Mouse (Mus musculus): ENCODE results near the gene Hoxc8. TPM values are rescaled to one million over a fixed set of nuclear protein-coding genes. Genes with fewer than 3 reads are reported as not detected.

The Hoxc8 gene
- polyA plus RNA-seq, 1 experiment from 2014 or later, result 11.1 TPM

DNA sequence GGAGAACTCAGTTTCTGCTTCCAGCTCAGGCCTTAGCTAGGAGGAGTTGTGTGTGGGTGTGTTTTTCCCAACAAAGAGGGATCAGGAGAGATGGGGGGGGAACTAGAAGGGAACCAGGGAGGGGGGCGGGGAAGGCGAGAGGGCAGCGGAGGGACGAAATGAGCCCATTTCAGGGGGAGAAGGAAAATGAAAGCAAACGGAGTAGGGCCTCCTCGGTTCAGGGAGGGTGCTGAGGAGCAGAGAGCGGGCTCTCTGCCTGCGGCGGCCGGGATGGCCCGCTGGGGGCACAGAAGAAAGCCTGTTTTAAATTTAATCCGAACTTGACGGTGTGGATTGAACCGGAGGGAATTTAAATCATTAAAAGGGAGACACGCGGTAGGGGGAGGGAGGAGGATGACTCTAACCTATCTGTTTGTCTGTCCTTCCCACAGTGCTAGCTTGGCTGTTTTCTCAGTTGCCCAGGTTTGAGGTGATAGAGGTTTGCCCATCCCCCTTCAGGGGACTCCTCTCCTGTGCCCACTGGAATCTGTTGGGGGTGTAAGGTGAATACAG, 12.9 kb upstream of the Hoxc8 start:
- peak overlapping the region; percentile 96 for H3K27ac ChIP-seq
- H3K4me1 ChIP-seq, result peaks cover 68% of the 10 kb centered on the region
- H3K4me3 ChIP-seq (replicated peaks), result peak overlapping the region; percentile 65
- H3K27me3 ChIP-seq, result peaks cover 74% of the 10 kb centered on the region
- no peaks in the 10 kb centered on the region for H3K9me3 ChIP-seq (replicated peaks)
- H3K9ac ChIP-seq, result peak overlapping the region; percentile 75
- peak overlapping the region; percentile 77 for H3K4me2 ChIP-seq
- H3K36me3 ChIP-seq, result no peaks in the 10 kb centered on the region
- WGBS, result 2% methylated on average over 15 of the region's 16 CpGs
- 0 out of 2 replicates have a peak, but pooled peaks have one; percentile 1 for ATAC-seq (replicated peaks; ENCODE audit: low FRiP score)

DNA sequence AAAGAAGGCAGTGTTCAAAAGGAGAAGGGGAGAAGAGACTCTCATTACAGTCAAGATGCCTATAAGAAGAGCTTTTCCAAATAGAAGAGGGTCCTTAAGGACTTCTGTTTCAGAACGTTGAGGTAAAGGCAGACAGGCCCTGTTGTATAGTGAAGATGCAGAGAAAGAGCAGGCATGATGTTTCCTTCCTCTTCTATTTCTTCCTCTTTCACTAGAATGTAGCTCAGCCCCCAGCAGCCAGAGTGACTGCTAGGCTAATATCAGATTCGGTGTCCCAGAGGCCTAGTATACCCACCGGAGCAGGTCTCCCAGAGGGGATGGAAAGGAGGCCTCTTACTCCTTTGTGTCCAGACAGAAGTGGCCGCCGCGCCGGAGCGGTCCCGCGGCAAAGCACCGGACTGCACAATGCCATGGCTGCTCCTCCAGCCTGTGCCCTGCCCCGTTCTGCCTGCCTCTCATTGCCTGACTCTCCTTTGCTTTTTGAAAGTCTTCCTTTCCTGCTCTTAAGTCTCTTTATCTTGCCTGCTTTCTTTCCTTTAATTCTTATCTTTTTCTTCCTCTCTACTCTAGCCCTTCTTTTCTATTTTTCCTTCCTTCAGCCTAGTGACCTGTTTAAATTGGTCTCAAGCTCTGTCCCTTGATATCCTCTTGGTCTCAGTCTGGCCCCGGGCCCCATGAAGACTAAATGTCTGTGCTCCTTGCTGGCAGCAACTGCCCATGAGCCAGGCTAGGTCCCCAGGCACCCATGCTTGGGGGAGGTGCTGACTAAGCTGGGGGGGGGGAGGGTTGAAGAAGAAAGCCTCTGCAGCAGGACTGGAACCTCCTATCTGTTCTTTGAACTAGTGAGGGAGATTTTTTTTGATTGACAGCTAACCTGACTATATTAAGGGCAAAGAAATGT, 11.5 kb upstream of the Hoxc8 start:
- Histone ChIP-seq H3K27me3 (peaks cover 73% of the 10 kb centered on the region), H3K9me3 (replicated peaks) (no peaks in the 10 kb centered on the region), H3K9ac (peak overlapping the region; percentile 75), H3K4me1 (peaks cover 70% of the 10 kb centered on the region), H3K4me2 (peak overlapping the region; percentile 77), H3K36me3 (no peaks in the 10 kb centered on the region), H3K27ac (peak overlapping the region; percentile 96), H3K4me3 (replicated peaks) (peak overlapping the region; percentile 65)
- 5% methylated on average over 13 of the region's 13 CpGs for WGBS
- no peak for ATAC-seq (replicated peaks; ENCODE audit: low FRiP score)

- Histone ChIP-seq H3K4me3 (replicated peaks) (peak overlapping the region; percentile 65), H3K9ac (peak overlapping the region; percentile 75), H3K4me1 (peaks cover 72% of the 10 kb centered on the region), H3K9me3 (replicated peaks) (no peaks in the 10 kb centered on the region), H3K36me3 (0 out of 2 replicates have a peak, but pooled peaks cover 3% of the 10 kb centered on the region), H3K27ac (peak overlapping the region; percentile 96), H3K4me2 (peak overlapping the region; percentile 77), H3K27me3 (peaks cover 71% of the 10 kb centered on the region)
- ATAC-seq (replicated peaks; ENCODE audit: low FRiP score), result no peak
- 10% methylated on average over 1 of the region's 1 CpGs for WGBS
Observed at GRCm38 (mm10) chr15:102979936-102980335, 10.5 kb upstream of the Hoxc8 start.

GRCm38 (mm10) chr15:102980352-102980751, 10.1 kb upstream of the Hoxc8 start:
- Histone ChIP-seq H3K27me3 (peaks cover 71% of the 10 kb centered on the region), H3K27ac (peak overlapping the region; percentile 96), H3K4me2 (peak overlapping the region; percentile 77), H3K36me3 (0 out of 2 replicates have a peak, but pooled peaks cover 3% of the 10 kb centered on the region), H3K9me3 (replicated peaks) (no peaks in the 10 kb centered on the region), H3K4me3 (replicated peaks) (peak overlapping the region; percentile 65), H3K4me1 (peaks cover 72% of the 10 kb centered on the region), H3K9ac (peak overlapping the region; percentile 75)
- no peak for ATAC-seq (replicated peaks; ENCODE audit: low FRiP score)
- WGBS, result 6% methylated on average over 11 of the region's 11 CpGs

DNA sequence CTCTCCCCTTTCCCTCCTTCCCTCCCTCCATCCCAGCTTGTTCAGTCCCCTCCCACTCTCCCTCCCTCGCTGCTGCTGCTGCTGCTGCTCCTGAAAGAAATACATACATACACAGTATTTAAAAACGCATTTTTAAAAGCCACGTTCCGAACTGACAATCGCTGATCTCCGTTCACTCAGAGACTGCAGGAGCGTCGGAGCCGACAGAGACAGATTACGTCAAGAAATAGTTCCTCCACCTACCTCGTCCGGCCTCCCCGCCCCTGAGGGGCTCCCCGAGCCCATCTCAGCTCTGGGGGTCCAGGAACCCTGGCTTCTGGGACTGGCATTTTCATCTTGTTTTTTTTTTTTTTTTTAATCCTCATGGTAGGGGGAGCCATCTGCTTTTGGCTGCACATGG, 9.5 kb upstream of the Hoxc8 start:
- Histone ChIP-seq H3K9me3 (replicated peaks) (no peaks in the 10 kb centered on the region), H3K4me2 (peak overlapping the region; percentile 77), H3K4me3 (replicated peaks) (peak overlapping the region; percentile 65), H3K36me3 (0 out of 2 replicates have a peak, but pooled peaks cover 3% of the 10 kb centered on the region), H3K4me1 (peaks cover 73% of the 10 kb centered on the region), H3K27ac (peak overlapping the region; percentile 96), H3K9ac (peak overlapping the region; percentile 75), H3K27me3 (peaks cover 71% of the 10 kb centered on the region)
- WGBS, result 1% methylated on average over 14 of the region's 14 CpGs
- no peak for ATAC-seq (replicated peaks; ENCODE audit: low FRiP score)

DNA sequence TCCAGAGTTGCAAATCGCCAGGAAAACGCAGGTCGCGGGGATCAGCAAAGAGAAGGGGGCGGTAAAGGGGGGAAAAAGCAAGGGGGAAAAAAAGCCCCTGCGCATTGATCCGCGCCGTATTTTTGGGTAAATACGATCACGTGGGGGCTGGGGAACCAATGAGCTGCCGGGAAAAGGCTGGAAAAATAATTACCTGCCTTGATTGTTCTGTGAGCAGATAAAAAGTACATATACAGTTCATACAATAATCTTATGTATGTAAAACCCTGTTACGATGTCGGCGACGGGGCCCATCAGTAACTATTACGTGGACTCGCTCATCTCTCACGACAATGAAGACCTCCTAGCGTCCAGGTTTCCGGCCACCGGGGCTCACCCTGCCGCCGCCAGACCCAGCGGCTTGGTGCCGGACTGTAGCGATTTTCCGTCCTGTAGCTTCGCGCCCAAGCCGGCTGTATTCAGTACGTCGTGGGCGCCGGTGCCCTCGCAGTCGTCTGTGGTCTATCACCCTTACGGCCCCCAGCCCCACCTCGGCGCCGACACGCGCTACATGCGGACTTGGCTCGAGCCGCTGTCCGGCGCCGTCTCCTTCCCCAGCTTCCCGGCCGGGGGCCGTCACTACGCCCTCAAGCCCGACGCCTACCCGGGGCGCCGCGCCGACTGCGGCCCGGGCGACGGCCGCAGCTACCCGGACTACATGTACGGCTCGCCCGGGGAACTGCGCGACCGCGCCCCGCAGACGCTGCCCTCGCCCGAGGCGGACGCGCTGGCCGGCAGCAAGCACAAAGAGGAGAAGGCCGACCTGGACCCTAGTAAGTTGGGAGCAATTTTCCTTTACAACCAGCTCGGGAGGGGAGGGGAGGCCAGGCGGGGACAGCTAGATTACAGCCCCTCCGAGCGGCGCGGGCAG, 8.8 kb upstream of the Hoxc8 start:
- under 1% methylated on average over 88 of the region's 88 CpGs for WGBS
- ATAC-seq (replicated peaks; ENCODE audit: low FRiP score), result no peak
- Histone ChIP-seq H3K4me1 (peaks cover 77% of the 10 kb centered on the region), H3K4me3 (replicated peaks) (peak overlapping the region; percentile 65), H3K9ac (peak overlapping the region; percentile 75), H3K27me3 (peaks cover 74% of the 10 kb centered on the region), H3K9me3 (replicated peaks) (no peaks in the 10 kb centered on the region), H3K27ac (peak overlapping the region; percentile 96), H3K4me2 (peak overlapping the region; percentile 77), H3K36me3 (0 out of 2 replicates have a peak, but pooled peaks cover 3% of the 10 kb centered on the region)

- Histone ChIP-seq H3K27me3 (peaks cover 75% of the 10 kb centered on the region), H3K9ac (peak overlapping the region; percentile 75)
- ATAC-seq (replicated peaks; ENCODE audit: low FRiP score), result no peak
Observed at GRCm38 (mm10) chr15:102983716-102984115, 6.7 kb upstream of the Hoxc8 start.

GRCm38 (mm10) chr15:102984521-102984920, 5.9 kb upstream of the Hoxc8 start:
- 0 out of 2 replicates have a peak, but pooled peaks cover 3% of the 10 kb centered on the region for H3K36me3 ChIP-seq
- no peak for ATAC-seq (replicated peaks; ENCODE audit: low FRiP score)
- WGBS, result 13% methylated on average over 10 of the region's 10 CpGs
- no peaks in the 10 kb centered on the region for H3K9me3 ChIP-seq (replicated peaks)
- H3K27ac ChIP-seq, result peak overlapping the region; percentile 75
- peak overlapping the region; percentile 10; the same call in 1 of the 2 replicates for H3K4me3 ChIP-seq (replicated peaks)
- peaks cover 78% of the 10 kb centered on the region for H3K4me1 ChIP-seq
- H3K4me2 ChIP-seq, result peak overlapping the region; percentile 77
- H3K27me3 ChIP-seq, result peaks cover 77% of the 10 kb centered on the region
- peak overlapping the region; percentile 27; the same call in 1 of the 2 replicates for H3K9ac ChIP-seq

More at GRCm38 (mm10) chr15:102983716-102984115, 6.7 kb upstream of the Hoxc8 start:
- H3K4me1 ChIP-seq, result peaks cover 78% of the 10 kb centered on the region
- H3K27ac ChIP-seq, result peak overlapping the region; percentile 75
- H3K4me2 ChIP-seq, result peak overlapping the region; percentile 77
- 0 out of 2 replicates have a peak, but pooled peaks cover 3% of the 10 kb centered on the region for H3K36me3 ChIP-seq
- H3K9me3 ChIP-seq (replicated peaks), result no peaks in the 10 kb centered on the region
- peak overlapping the region; percentile 65 for H3K4me3 ChIP-seq (replicated peaks)
- 12% methylated on average over 12 of the region's 12 CpGs for WGBS

DNA sequence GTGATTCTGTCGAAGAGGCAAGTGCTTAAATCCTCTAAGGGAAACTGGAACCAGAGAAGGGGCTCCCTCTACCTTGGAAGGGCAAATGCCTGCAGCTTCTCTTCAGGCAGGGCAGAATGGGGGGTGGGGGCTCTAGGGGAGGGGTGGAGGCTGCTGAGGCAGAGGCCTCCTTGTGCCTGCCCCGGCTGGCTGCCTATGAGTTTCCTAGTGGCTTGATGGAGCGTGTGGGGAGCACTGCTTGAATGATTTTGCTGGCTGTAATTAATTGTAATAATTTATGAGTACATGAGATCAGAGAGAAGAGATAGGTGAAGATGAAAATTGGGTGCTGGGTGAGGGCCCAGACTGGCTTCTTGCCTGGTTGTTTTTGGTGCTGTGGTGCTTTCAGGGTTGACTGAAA, 5.5 kb upstream of the Hoxc8 start:
- 0 out of 2 replicates have a peak, but pooled peaks cover 3% of the 10 kb centered on the region for H3K36me3 ChIP-seq
- peak overlapping the region; percentile 75 for H3K27ac ChIP-seq
- H3K4me3 ChIP-seq (replicated peaks), result peak overlapping the region; percentile 10; the same call in 1 of the 2 replicates
- peaks cover 78% of the 10 kb centered on the region for H3K4me1 ChIP-seq
- H3K9me3 ChIP-seq (replicated peaks), result no peaks in the 10 kb centered on the region
- H3K27me3 ChIP-seq, result peaks cover 77% of the 10 kb centered on the region
- peak overlapping the region; percentile 27; the same call in 1 of the 2 replicates for H3K9ac ChIP-seq
- peak overlapping the region; percentile 77 for H3K4me2 ChIP-seq
- 17% methylated on average over 3 of the region's 3 CpGs for WGBS
- no peak for ATAC-seq (replicated peaks; ENCODE audit: low FRiP score)

- H3K27me3 ChIP-seq, result peaks cover 85% of the 10 kb centered on the region
- H3K9ac ChIP-seq, result no peak overlapping the region
- 0 out of 2 replicates have a peak, but pooled peaks cover 3% of the 10 kb centered on the region for H3K36me3 ChIP-seq
- 6% methylated on average over 21 of the region's 21 CpGs for WGBS
- H3K9me3 ChIP-seq (replicated peaks), result no peaks in the 10 kb centered on the region
- H3K27ac ChIP-seq, result peak overlapping the region; percentile 71
- ATAC-seq (replicated peaks; ENCODE audit: low FRiP score), result 0 out of 2 replicates have a peak, but pooled peaks have one; percentile 6
- H3K4me1 ChIP-seq, result peaks cover 89% of the 10 kb centered on the region
- H3K4me3 ChIP-seq (replicated peaks), result no peak overlapping the region
- H3K4me2 ChIP-seq, result peak overlapping the region; percentile 17
Observed at GRCm38 (mm10) chr15:102987124-102987833, 3.1 kb upstream of the Hoxc8 start.

Measured in kidney, embryonic 15.5 days (tissue).